ENCODE assay signal across 34 mouse cellular contexts in genomic region chr1:171716232-171716631, GRCm38 (mm10). TPM values are rescaled to one million over a fixed set of nuclear protein-coding genes. Genes with fewer than 3 reads are reported as not detected.
"Had no signal": no experiment of that assay in that cellular context is flagged by ENCODE, and none has a peak within 500 bp of the region (broad histone marks: within the 10 kb centered on the region; RNA-seq: fewer than 3 reads in every experiment).

No protein-coding gene starts in this region.

- H3K4me2 ChIP-seq: heart, embryonic 11.5 days; heart, embryonic 12.5 days; heart, embryonic 13.5 days; heart, embryonic 15.5 days; hindbrain, embryonic 12.5 days; hindbrain, embryonic 13.5 days; hindbrain, embryonic 14.5 days; hindbrain, embryonic 15.5 days; kidney, embryonic 15.5 days had no signal

- H3K4me1 ChIP-seq: heart, embryonic 10.5 days; heart, embryonic 12.5 days; heart, embryonic 13.5 days; heart, embryonic 15.5 days; hindbrain, embryonic 10.5 days; hindbrain, embryonic 12.5 days; hindbrain, embryonic 13.5 days; hindbrain, embryonic 15.5 days; kidney, embryonic 15.5 days had no signal

- H3K9me3 ChIP-seq: heart, embryonic 10.5 days; heart, embryonic 12.5 days; heart, embryonic 13.5 days; heart, embryonic 15.5 days; hindbrain, embryonic 10.5 days; hindbrain, embryonic 12.5 days; hindbrain, embryonic 13.5 days; hindbrain, embryonic 15.5 days; kidney, embryonic 15.5 days had no signal

- H3K27ac ChIP-seq: heart, embryonic 10.5 days; heart, embryonic 13.5 days; heart, embryonic 15.5 days; hindbrain, embryonic 10.5 days; hindbrain, embryonic 12.5 days; hindbrain, embryonic 13.5 days; hindbrain, embryonic 14.5 days; hindbrain, embryonic 15.5 days; hindbrain, postnatal 0 days; kidney, embryonic 15.5 days; kidney, postnatal 0 days; layer of hippocampus, adult 2 months; left cerebral cortex, adult 2 months had no signal

- H3K36me3 ChIP-seq: heart, embryonic 10.5 days; heart, embryonic 12.5 days; heart, embryonic 13.5 days; heart, embryonic 15.5 days; hindbrain, embryonic 10.5 days; hindbrain, embryonic 12.5 days; hindbrain, embryonic 13.5 days; hindbrain, embryonic 15.5 days; kidney, embryonic 15.5 days had no signal

- H3K4me3 ChIP-seq: heart, embryonic 10.5 days; heart, embryonic 12.5 days; heart, embryonic 13.5 days; heart, embryonic 15.5 days; hindbrain, embryonic 10.5 days; hindbrain, embryonic 12.5 days; hindbrain, embryonic 13.5 days; hindbrain, embryonic 15.5 days; kidney, embryonic 15.5 days; layer of hippocampus, adult 2 months; left cerebral cortex, adult 2 months had no signal

- H3K9ac ChIP-seq: heart, embryonic 12.5 days; heart, embryonic 13.5 days; heart, embryonic 15.5 days; hindbrain, embryonic 12.5 days; hindbrain, embryonic 13.5 days; hindbrain, embryonic 14.5 days; hindbrain, embryonic 15.5 days; kidney, embryonic 15.5 days had no signal

- DNase-seq: heart, postnatal 10 days; heart, postnatal 14 days; heart, postnatal 36 days; heart, postnatal 4 days; kidney, adult 11 months; kidney, adult 18-20 months; kidney, adult 2 months; kidney, adult 8-10 months; kidney, adult 9 months; kidney, postnatal 10 days; kidney, postnatal 14 days; kidney, postnatal 25 days; kidney, postnatal 36 days; kidney, postnatal 4 days; layer of hippocampus, adult 9-11 months; layer of hippocampus, postnatal 36 days had no signal

- H3K27me3 ChIP-seq: heart, embryonic 12.5 days; heart, embryonic 13.5 days; heart, embryonic 15.5 days; hindbrain, embryonic 12.5 days; hindbrain, embryonic 13.5 days; hindbrain, embryonic 15.5 days; kidney, embryonic 15.5 days had no signal

- ATAC-seq: hindbrain, embryonic 16.5 days; hindbrain, postnatal 0 days; inflammation-experienced regulatory T-cells, adult 6 months had no signal

RNA-seq across cellular contexts. Expression of gene Cd48, which starts 34.4 kb away (rescaled TPM):
- total RNA-seq: layer of hippocampus, adult 2 months; layer of hippocampus, postnatal 14 days had no signal
